Mouse (Mus musculus): Measurements from ENCODE around the gene Klhl3.
"Not testable (repeated sequence)": the region's sequence is repeated elsewhere in the genome, so short reads cannot be mapped to it uniquely, and the experiment has no call there.

Gene Klhl3

DNA sequence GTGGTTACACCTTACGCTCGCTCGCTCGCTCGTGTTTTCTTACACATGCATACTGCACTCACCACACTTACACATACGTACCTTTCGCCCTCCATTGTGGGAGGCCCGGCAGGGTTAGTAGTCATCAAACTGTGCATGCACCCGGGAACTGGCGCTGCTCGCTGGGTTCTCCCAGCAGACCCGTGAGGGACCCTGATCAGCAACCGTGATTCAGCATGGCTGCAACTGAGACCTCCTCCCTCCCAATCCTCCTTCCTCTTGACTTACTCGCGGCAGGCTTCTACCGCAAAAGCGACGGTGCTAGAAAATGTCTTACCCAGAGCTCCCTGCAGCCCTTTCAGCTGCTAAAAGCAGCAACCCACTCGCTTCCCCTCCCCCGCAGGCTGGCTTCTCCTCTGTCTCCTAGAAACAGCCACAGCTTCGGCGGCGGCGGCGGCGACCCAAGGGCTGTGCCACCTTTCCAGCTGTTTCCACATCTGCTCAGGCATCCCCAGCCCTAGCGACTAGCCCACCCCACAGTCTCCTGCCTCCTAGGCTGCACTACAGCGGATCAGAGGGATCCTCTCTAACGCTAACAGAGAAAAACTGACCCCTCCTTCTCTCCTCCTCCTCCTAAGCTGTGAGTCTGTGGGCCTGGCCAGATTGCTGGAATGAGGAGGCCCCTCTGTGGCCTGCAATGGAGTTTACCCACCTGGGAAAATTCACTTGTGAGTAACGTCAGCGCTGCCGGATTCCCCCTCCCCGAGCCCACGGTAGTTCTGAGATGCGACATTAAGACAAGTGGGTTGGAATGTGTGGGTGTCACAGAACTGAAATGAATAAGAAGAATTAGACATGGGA, at the start of gene Klhl3:
Klhl3 (minus strand) TSS at position 532 of the 840 bp plus-strand sequence.
- no peak for DNase-seq (ENCODE audit: low spot score)

GRCm38 (mm10) chr13:58160761-58161160, 47.4 kb upstream of the Klhl3 start:
- DNase-seq (ENCODE audit: low spot score): no peak

GRCm38 (mm10) chr13:58158099-58158912, 44.9 kb upstream of the Klhl3 start:
- DNase-seq (ENCODE audit: low spot score): peak; percentile 96

- DNase-seq (ENCODE audit: low spot score): peak; percentile 30
These were observed 44.2 kb upstream of the Klhl3 start, which contains the start of gene Idnk for GRCm38 (mm10) chr13:58157447-58158098. Gene Idnk (plus strand): TSS chr13:58157649.

DNA sequence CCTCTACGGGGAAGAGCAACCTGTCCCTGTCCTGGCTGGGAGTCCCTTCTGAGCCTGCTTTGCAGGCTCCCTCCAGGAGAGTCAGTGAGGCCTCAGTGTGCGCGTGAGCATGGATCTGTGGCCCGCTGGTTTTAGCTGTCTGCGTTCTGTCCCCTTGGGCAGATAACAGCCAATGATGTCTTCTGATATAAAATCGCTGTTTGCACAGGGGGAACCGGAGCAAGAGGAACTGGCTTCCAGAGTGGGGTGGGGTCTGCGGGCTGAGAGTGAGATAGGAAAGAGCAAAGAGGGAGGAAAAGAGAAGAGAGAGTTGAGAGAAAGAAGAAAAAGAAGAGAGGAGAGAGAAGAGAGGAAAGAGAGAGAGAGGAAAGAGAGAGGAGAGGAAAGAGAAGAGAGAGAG, 43.6 kb upstream of the Klhl3 start:
- DNase-seq (ENCODE audit: low spot score): no peak

DNA sequence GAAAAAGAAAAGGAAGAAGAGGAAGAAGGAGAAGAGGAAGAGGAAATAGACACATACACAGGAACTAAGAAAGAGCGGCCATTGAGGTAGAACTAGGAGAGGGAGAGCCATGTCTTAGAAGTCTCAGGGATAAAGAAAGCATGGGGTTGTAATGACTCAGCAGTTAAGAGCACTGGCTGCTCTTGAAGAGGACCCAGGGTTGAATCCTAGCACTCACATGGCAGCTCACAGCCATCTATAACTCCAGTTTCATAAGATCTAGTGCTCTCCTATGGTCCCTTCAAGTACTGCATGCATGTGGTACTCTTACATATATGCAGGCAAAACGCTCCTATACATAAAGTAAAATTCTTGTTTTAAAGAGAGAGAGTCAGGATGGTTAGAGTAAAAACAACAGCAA, 42.6 kb upstream of the Klhl3 start:
- DNase-seq (ENCODE audit: low spot score): no peak

- no peak for DNase-seq (ENCODE audit: low spot score)
These were observed 37.0 kb upstream of the Klhl3 start for GRCm38 (mm10) chr13:58150442-58150841.

DNA sequence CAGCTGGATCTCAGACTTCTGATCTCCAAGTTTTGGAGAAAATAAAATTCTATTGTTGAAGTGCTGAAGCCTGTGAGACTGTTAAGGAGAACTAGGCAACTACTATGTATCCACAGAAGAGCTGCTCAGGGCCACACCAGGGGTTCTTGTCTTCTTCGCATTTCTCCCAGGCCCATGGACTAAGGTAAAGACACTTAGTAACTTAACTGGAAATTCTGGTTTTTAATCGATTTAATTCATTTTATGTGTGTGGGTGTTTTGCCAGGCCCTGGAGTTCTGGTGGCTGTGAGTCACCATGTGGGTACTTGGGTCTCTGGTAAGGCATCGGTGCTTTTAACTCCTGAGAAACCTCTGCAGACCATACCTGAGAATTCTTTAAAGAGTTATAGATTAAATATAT, 36.2 kb upstream of the Klhl3 start:
- DNase-seq (ENCODE audit: low spot score): no peak

DNA sequence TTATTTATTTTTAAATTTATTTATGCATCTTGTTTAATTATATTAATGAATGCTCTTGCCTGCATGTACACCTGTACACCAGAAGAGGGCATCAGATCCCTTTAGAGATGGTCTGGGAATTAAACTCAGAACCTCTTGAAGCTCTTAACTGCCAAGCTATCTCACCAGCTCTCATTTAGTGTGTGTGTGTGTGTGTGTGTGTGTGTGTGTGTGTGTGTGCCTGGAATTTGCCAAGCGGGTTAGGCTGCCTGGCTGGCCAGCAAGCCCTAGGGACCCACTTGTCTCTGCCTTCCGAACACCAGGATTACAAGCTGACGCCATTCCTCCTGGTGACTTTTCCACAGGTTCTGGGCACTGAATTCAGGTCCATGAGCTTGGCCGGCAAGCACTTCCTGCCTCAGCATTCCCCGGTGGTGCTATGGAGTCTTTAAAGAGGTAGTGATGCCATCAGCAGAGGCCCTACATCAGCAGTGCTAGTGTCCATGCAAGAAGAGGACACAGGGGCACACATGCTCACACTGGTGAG, 35.7 kb upstream of the Klhl3 start:
- DNase-seq (ENCODE audit: low spot score): peak; percentile 10

DNA sequence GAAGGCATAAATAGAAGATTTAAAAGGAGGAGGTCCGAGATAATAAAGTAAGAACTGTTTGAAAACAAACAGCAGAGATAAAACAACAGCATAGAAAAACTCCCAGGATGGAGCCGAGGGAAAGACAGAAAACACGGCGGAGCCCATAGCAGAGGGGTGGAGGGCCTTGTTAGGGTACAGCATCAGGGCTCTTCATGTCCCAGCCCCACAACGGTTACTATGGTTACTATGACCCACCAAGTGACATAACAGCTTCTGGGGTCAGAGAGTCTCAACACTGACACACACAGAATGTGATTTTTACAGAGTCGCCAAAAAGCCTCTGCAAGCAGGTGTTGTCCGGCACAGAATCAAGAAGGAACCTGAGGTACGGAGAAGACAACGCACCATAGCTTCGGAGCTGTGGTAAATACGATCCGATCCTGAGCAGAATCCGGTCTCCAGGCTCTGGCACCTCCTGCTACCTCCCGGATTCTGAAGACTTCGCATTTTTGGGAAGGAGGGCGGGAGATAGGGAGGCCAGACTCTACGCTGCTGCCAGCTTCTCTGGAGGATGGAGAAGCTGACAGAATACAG, 35.0 kb upstream of the Klhl3 start:
- no peak for DNase-seq (ENCODE audit: low spot score)

DNA sequence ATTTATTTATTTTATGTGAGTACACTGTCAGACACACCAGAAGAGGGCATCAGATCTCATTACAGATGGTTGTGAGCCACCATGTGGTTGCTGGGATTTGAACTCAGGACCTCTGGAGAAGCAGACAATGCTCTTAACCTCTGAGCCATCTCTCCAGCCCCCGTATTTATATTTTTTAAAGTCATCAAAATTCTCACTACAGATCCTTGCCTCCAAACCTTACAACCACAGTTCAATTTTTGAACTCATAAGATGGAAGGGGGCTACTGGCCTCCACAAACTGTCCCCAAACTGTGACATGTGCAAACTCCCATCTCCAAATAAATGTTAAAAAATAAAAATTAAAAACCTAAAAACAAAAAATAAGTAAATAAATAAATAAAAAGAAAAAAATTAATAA, 34.4 kb upstream of the Klhl3 start:
- DNase-seq (ENCODE audit: low spot score): no peak

- DNase-seq (ENCODE audit: low spot score): not testable (repeated sequence)
These were observed 33.2 kb upstream of the Klhl3 start for GRCm38 (mm10) chr13:58146603-58147002.

DNA sequence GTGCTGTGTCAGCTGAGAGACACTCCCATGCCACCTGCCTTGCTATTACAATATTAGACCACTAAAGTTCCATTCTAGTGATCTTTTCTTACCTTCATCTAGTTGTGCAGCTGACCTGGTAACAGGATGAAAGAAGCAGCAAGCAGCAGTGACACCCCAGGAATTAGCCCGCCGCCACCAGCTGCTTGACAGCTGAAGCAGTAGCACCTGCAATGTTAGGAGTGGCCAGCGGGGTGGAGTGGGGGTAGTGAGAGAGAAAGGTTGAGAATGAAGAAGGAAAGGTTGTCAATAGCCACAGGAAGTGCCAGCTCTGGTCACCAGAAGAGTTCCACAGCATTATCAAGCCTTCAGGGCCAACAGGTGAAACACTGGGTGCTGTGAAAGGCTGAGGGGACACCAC, 18.3 kb upstream of the Klhl3 start:
- DNase-seq (ENCODE audit: low spot score): no peak

GRCm38 (mm10) chr13:58129687-58130246, 16.4 kb upstream of the Klhl3 start:
- DNase-seq (ENCODE audit: low spot score): no peak

GRCm38 (mm10) chr13:58128768-58129671, 15.6 kb upstream of the Klhl3 start:
- DNase-seq (ENCODE audit: low spot score): peak; percentile 78

DNA sequence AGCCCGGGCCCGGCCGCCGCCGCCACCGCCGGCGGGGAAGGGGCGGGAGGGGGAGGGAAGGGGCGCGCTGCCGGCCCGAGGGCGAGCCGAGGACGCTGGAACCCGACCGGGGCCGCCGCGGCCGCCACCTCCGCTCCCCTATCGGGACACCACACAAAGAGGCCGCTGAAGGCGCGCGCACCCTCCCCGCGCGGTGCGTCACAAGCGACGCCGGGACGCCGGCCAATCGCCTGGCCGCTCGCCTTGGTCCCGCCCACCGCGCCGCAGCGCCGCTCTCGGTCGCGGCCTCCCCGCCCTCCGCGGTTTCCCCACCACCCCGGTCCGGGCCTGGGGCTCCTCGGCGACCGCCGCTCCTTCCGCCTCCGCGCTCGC, 15.0 kb upstream of the Klhl3 start, which contains the start of gene Hnrnpa0:
Hnrnpa0 (minus strand) TSS at position 161 of the 372 bp plus-strand sequence.
- peak; percentile 70 for DNase-seq (ENCODE audit: low spot score)

DNA sequence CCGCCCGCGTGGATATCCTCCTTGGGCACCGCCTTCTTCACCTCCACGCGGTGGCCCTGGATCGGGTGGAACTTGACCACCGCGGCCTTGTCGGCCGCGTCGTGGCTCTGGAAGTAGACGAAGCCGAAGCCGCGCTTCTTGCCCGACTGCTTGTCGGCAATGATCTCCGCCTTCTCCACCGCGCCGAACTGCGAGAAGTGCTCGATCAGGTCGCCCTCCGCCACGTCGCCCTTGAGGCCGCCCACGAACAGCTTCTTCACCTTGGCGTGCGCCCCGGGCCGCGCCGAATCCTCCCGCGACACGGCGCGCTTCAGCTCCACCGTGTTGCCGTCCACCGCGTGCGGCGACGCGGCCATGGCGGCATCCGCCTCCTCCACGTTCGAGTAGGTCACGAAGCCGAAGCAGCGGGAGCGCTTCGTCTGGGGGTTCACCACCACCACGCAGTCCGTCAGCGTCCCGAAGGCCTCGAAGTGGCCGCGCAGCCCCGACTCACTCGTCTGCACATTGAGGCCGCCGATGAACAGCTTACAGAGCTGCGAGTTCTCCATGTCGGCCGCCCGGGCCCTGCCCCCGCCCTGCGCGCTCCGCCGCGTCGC, 14.5 kb upstream of the Klhl3 start:
- no peak for DNase-seq (ENCODE audit: low spot score)

GRCm38 (mm10) chr13:58126862-58127765, 13.7 kb upstream of the Klhl3 start:
- no peak for DNase-seq (ENCODE audit: low spot score)

- no peak for DNase-seq (ENCODE audit: low spot score)
These were observed 12.7 kb upstream of the Klhl3 start for GRCm38 (mm10) chr13:58126126-58126525.
